Mouse (Mus musculus) hindbrain, embryonic 15.5 days (tissue): ENCODE data around the gene Xylb. TPM values are rescaled to one million over a fixed set of nuclear protein-coding genes. Genes with fewer than 3 reads are reported as not detected.
"Not testable (repeated sequence)": the region's sequence is repeated elsewhere in the genome, so short reads cannot be mapped to it uniquely, and the experiment has no call there.

Source experiments
- ATAC-seq: fragments of 200-750 bp; cut with Nextera tagmentation; 2 replicates; pipeline ENCODE4 v1.8.0; 2017; ENCODE audit warnings: low read depth, moderate number of reproducible peaks, moderate TSS enrichment; ENCODE audit not compliant: low FRiP score
- H3K27ac ChIP-seq: fragments of 300-500 bp; sonication (generic); replicated peaks from 2 replicates; pipeline ENCODE4 v1.5.1; 2015; ENCODE audit warnings: mild to moderate bottlenecking, inconsistent platforms
- H3K27me3 ChIP-seq: fragments of 300-500 bp; sonication (generic); 2 replicates; pipeline ENCODE4 v1.6.1; 2015; ENCODE audit warnings: control low read depth, inconsistent platforms
- H3K36me3 ChIP-seq: fragments of 300-500 bp; sonication (generic); 2 replicates; pipeline ENCODE4 v1.6.1; 2015; ENCODE audit warnings: control low read depth, inconsistent platforms
- H3K4me1 ChIP-seq: fragments of 300-500 bp; sonication (generic); replicated peaks from 2 replicates; pipeline ENCODE4 v1.6.1; 2015; ENCODE audit warnings: control low read depth, inconsistent platforms
- H3K4me2 ChIP-seq: fragments of 300-500 bp; sonication (generic); 2 replicates; pipeline ENCODE4 v1.6.1; 2015; ENCODE audit warnings: moderate library complexity, mild to moderate bottlenecking, inconsistent platforms
- H3K4me3 ChIP-seq: fragments of 300-500 bp; sonication (generic); 2 replicates; pipeline ENCODE4 v1.5.1; 2015; ENCODE audit warnings: mild to moderate bottlenecking, inconsistent platforms
- H3K9ac ChIP-seq: fragments of 300-500 bp; sonication (generic); 2 replicates; pipeline ENCODE4 v1.6.1; 2015; ENCODE audit warnings: inconsistent platforms
- H3K9me3 ChIP-seq: fragments of 300-500 bp; sonication (generic); 2 replicates; pipeline ENCODE4 v1.6.1; 2016; ENCODE audit warnings: control low read depth, inconsistent platforms
- WGBS: fragments of 180-500 bp; shearing (Covaris S2); methylation state at CpG from one replicate; pipeline ENCODE4 v1.1.7; 2015; 5-methylcytosine and 5-hydroxymethylcytosine counted together
- polyA plus RNA-seq: library from polyadenylated mRNA; unstranded; fragments of >200 nt; fragmentation: Nextera tagmentation; extraction: Ambion mirVana; gene quantifications from 2 replicates; pipeline ENCODE4 v1.2.1, GENCODE M21; 2015

Gene Xylb
- polyA plus RNA-seq, 1 experiment from 2014 or later = 3.8 TPM

DNA sequence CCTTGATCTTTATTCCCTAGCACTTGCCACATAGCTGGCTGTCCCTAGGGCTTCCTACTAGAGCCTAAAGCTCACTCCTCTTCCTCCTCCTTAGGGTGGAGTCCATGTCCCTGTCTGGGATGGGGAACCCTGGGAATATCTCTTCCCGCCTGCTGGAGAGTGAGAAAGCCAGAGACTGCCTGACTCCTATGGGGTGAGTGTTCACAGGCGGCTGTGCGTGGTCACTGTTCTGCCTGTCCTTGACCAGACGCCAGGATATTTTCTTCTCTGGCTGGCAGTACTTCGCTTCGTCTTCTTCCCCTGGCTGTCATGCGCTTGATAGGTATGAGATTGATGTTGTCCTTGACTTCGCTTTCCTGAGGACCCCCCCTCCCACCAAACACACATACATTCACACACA lies 10.8 kb upstream of the Xylb start:
- no peak for ATAC-seq
- H3K36me3 ChIP-seq = peaks cover 55% of the 10 kb centered on the region
- no peaks in the 10 kb centered on the region for H3K27me3 ChIP-seq
- 96% methylated on average over 8 of the region's 8 CpGs for WGBS
- no peaks in the 10 kb centered on the region for H3K9me3 ChIP-seq
- H3K4me3 ChIP-seq = no peak overlapping the region
- H3K4me2 ChIP-seq = no peak overlapping the region
- no peak overlapping the region for H3K9ac ChIP-seq
- H3K4me1 ChIP-seq = peaks cover 15% of the 10 kb centered on the region
- H3K27ac ChIP-seq = no peak overlapping the region

DNA sequence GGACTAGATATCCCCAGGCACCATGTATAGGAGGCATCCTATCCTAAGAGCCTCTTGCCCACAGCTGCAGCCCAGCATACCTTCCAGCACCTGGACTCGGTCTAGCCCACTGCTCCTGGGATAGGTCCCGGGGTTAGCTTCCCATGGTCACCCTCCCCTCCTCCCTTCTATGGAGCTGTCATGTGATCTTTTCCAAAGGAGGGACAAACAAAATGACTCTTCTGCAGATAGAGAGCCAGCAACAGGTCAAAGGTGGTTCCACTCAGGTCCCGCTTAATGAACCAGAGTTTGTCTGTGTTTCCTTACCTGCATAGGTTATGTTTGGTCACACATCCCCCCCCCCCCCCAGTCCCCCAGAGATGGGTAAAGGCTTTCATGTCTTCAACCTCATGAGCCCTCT lies 6.7 kb upstream of the Xylb start:
- Histone ChIP-seq H3K4me2 (no peak overlapping the region), H3K9ac (no peak overlapping the region), H3K36me3 (peaks cover 38% of the 10 kb centered on the region), H3K9me3 (no peaks in the 10 kb centered on the region), H3K27ac (no peak overlapping the region), H3K4me1 (no peaks in the 10 kb centered on the region), H3K4me3 (no peak overlapping the region), H3K27me3 (no peaks in the 10 kb centered on the region)
- ATAC-seq = no peak
- WGBS = 91% methylated on average over 3 of the region's 3 CpGs

DNA sequence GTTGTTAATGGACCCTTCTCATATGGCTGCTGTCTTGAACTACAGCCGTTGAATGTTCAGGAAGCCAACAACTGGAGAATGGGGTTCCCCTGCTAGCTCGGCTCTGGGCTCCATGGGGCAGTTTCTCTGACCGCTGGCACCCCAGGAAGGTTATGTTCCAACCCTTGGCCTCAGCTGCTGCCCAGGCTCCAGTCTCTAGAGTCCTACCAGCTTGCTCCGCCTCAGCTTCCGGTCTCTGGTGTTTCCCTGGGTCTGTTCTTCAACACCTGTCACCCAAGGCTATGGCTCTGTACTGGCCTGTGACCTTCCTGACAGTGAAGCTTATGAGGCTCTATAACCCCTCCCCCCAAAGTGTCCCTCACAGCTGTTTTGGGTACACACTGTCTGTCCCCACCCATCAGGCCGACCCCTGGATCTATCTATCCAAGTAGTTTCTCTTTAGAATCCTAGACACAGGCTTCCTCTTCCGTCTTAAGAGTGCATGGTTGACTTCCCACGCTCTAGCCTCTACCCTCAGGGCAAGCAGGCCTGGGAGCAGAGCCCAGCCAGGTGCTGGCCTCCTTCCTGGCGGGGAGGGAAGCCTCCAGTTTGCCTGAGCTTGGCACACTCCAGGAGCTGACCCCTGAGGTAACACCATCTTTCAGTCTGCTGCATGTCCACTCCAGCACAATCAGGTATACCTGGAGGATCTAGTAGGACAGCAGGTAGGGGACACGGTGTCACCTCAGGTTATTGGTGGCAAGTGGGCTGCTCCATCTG lies 6.1 kb upstream of the Xylb start:
- no peak overlapping the region for H3K27ac ChIP-seq
- no peaks in the 10 kb centered on the region for H3K9me3 ChIP-seq
- H3K4me3 ChIP-seq = no peak overlapping the region
- H3K4me1 ChIP-seq = no peaks in the 10 kb centered on the region
- ATAC-seq = no peak
- 92% methylated on average over 10 of the region's 10 CpGs for WGBS
- H3K9ac ChIP-seq = no peak overlapping the region
- H3K4me2 ChIP-seq = no peak overlapping the region
- no peaks in the 10 kb centered on the region for H3K27me3 ChIP-seq
- peaks cover 33% of the 10 kb centered on the region for H3K36me3 ChIP-seq

DNA sequence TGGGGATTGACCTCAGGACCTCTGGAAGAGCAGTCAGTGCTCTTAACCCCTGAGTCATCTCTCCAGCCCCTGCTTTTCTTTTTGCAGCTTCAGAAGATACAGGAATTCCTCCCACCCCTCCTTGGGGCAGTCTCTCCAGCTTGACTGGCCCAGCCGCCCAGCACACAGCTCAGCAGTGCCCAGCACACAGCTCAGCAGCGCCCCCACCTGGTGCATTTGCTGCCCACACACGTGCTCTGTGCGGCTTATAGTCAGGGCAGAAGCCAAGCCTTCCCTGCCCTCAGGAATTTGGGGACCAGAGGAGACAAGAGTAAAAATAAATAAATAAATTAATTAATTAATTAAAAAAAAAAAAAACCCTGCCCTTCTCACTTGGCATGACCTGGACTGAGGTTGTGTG lies 5.1 kb upstream of the Xylb start:
- H3K36me3 ChIP-seq = peaks cover 26% of the 10 kb centered on the region
- ATAC-seq = peak; percentile 64; the same call in 1 of the 2 replicates
- 24% methylated on average over 4 of the region's 4 CpGs for WGBS
- no peak overlapping the region for H3K27ac ChIP-seq
- no peak overlapping the region for H3K9ac ChIP-seq
- no peaks in the 10 kb centered on the region for H3K4me1 ChIP-seq
- H3K27me3 ChIP-seq = no peaks in the 10 kb centered on the region
- no peaks in the 10 kb centered on the region for H3K9me3 ChIP-seq
- H3K4me3 ChIP-seq = no peak overlapping the region
- H3K4me2 ChIP-seq = no peak overlapping the region

DNA sequence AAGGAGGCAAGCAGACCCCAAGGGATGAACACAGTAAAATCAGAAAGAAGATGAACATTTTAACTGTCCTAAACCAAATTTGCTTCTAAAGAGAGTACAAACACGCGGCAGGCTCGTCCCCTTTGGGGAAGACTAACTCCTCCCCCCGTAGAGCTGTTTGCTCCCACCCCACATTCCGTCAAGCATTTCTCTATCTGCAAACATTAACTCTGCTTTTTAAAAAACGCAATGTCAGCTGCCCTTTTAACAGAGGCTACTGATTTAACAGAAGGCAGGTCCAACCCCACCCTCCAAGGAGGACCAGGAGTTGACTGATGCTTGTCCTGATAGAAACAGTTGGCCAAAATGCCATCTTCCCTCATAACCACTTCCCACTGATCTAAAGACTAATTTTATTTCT lies 3.3 kb upstream of the Xylb start:
- H3K27me3 ChIP-seq = no peaks in the 10 kb centered on the region
- WGBS = 75% methylated on average over 6 of the region's 6 CpGs
- no peak overlapping the region for H3K27ac ChIP-seq
- H3K9me3 ChIP-seq = no peaks in the 10 kb centered on the region
- H3K4me1 ChIP-seq = peaks cover 8% of the 10 kb centered on the region
- no peak overlapping the region for H3K9ac ChIP-seq
- no peak overlapping the region for H3K4me2 ChIP-seq
- no peak overlapping the region for H3K4me3 ChIP-seq
- no peak for ATAC-seq
- H3K36me3 ChIP-seq = peaks cover 14% of the 10 kb centered on the region

DNA sequence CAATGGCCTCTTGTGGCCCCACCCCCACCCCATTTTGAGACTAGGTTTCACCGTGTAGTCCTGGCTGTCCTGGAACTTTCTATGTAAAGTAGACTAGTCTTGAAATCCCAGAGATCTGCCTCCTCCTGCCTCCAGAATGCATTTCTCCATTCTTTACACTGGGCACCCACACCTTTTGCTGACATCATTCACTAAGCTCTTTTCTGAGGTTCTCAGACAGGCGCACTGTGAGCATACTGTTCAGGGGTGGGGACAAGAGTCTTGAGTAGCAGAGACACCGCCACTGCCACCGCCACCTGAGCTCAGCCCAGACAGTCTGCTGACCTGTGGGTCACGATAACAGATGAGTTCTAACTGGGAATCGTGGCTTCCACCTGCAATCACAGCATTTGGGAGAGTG lies 1.2 kb upstream of the Xylb start:
- H3K36me3 ChIP-seq = peaks cover 6% of the 10 kb centered on the region
- peaks cover 8% of the 10 kb centered on the region for H3K4me1 ChIP-seq
- no peaks in the 10 kb centered on the region for H3K27me3 ChIP-seq
- no peak overlapping the region for H3K4me2 ChIP-seq
- H3K9ac ChIP-seq = no peak overlapping the region
- ATAC-seq = no peak
- H3K9me3 ChIP-seq = no peaks in the 10 kb centered on the region
- no peak overlapping the region for H3K27ac ChIP-seq
- H3K4me3 ChIP-seq = no peak overlapping the region
- 77% methylated on average over 6 of the region's 6 CpGs for WGBS

DNA sequence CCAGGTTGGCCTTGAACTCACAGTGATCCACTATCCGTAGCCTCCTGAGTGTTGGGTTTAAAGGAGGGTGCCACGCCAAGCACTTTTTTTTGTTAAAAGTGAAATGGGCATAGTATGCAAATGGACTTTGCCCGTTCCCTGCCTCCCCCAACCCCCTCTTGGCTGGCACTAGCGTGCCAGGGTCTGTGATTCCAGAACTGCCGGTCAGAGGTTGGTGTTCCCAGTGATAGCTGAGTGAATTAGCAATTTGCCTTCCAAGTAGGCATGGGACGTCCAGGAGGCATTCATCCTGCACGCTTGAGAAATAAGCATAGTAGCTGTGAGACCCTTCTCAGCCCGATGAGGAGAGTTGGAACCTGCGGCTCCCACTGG lies 863 bp downstream of the Xylb start:
- Histone ChIP-seq H3K9ac (0 out of 2 replicates have a peak overlapping the region, but pooled peaks have one; percentile 62), H3K27me3 (no peaks in the 10 kb centered on the region)
- no peak for ATAC-seq

DNA sequence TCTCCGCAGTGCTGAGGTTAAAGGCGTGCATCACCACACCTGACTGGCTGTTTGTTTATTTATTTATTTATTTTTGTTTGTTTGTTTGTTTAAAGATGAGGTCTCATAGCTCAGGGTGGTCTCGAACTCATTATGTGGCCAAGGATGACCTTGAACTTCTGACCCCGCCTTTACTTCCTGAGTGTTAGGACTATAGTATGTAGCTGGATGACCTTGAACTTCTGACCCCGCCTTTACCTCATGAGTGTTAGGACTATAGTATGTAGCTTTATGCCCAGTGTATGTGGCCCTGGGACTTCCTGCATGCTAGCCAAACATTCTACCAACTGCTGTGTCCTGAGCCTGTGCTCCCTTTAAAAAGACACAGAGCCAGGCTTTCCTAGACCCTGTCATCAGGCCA lies 4.2 kb downstream of the Xylb start:
- no peak for ATAC-seq
- peaks cover 8% of the 10 kb centered on the region for H3K4me1 ChIP-seq
- H3K36me3 ChIP-seq = no peaks in the 10 kb centered on the region
- H3K4me3 ChIP-seq = no peak overlapping the region
- no peak overlapping the region for H3K27ac ChIP-seq
- H3K27me3 ChIP-seq = no peaks in the 10 kb centered on the region
- whole genome bisulfite sequencing = 94% methylated on average over 5 of the region's 5 CpGs
- no peak overlapping the region for H3K4me2 ChIP-seq
- no peaks in the 10 kb centered on the region for H3K9me3 ChIP-seq
- no peak overlapping the region for H3K9ac ChIP-seq

More for the DNA sequence above, 863 bp downstream of the Xylb start:
- H3K27ac ChIP-seq = no peak overlapping the region
- 34% methylated on average over 9 of the region's 9 CpGs for WGBS
- H3K4me2 ChIP-seq = peak overlapping the region; percentile 82
- H3K4me1 ChIP-seq = peaks cover 8% of the 10 kb centered on the region
- no peaks in the 10 kb centered on the region for H3K9me3 ChIP-seq
- peak overlapping the region; percentile 79 for H3K4me3 ChIP-seq
- H3K36me3 ChIP-seq = no peaks in the 10 kb centered on the region; the same call in 1 of the 2 replicates

DNA sequence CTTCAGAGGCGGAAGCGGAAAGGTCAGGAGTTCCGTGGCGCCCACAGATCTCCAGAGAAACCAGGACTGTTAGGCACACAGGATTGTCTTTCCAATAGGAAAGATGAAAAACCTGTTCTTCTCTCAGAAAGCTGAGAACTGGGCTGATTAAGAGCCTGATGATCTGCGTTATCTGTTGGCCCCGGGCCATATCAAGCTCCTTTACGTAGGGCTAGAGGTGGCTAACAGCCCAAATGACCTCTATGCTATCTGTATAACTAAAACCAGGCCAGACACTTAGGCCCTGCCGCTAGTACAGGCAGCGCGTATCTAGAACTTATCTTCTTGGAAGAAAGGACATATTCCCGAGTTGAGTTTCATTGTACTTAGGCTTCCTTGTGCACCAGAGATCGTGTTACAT lies 6.0 kb downstream of the Xylb start:
- H3K27ac ChIP-seq = no peak overlapping the region
- H3K4me1 ChIP-seq = peaks cover 2% of the 10 kb centered on the region; the same call in 1 of the 2 replicates
- WGBS = 94% methylated on average over 12 of the region's 12 CpGs
- no peaks in the 10 kb centered on the region for H3K9me3 ChIP-seq
- H3K9ac ChIP-seq = no peak overlapping the region
- no peak overlapping the region for H3K4me3 ChIP-seq
- H3K36me3 ChIP-seq = no peaks in the 10 kb centered on the region
- H3K4me2 ChIP-seq = no peak overlapping the region
- ATAC-seq = no peak
- no peaks in the 10 kb centered on the region for H3K27me3 ChIP-seq

DNA sequence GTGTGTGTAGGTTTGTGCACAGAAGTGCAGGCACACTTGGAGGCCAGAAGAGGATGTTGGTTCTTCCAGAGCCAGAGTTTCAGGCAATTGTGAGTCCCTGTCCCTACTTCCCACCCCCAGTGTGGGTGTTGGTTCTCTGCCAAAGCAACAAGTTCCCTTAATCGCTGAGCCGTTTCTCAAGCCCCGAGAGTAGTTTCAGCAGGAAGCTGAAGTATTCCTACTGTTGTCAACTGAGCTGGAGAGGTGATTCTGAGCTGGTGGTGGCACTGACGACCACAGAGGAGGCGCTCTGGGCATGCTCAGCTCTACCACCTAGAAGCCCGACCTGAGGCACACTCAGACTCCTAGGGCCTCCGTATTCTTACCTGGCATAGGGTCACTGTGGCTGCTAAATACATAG lies 8.1 kb downstream of the Xylb start, which contains the start of gene Slc22a14:
TSS of gene Slc22a14 (minus strand) at position 270 of the 400 bp plus-strand sequence.
- 72% methylated on average over 7 of the region's 7 CpGs for WGBS
- ATAC-seq = no peak

DNA sequence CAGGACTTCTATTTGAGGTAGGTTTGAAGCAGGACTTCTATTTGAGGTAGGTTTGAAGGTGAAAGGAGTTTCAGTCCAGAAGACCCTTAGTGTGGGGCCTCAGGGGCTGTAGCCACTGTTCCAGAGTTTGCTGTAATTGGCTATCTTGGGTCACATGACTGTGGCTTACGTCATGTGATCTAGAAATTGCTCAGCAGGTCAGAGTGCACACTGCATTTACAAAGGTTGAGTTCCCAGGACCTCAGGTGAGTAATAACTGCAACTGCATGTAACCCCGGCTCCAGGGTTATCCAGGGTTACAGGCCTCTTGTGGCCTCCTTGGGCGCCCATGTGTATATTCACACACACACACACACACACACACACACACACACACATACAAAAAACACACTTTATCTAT lies 11.2 kb downstream of the Xylb start:
- Histone ChIP-seq H3K4me3 (no peak overlapping the region), H3K4me1 (no peaks in the 10 kb centered on the region), H3K9ac (no peak overlapping the region), H3K4me2 (no peak overlapping the region), H3K36me3 (no peaks in the 10 kb centered on the region), H3K27ac (no peak overlapping the region), H3K9me3 (no peaks in the 10 kb centered on the region), H3K27me3 (no peaks in the 10 kb centered on the region)
- 83% methylated on average over 3 of the region's 3 CpGs for WGBS
- no peak for ATAC-seq

More for the DNA sequence above, 8.1 kb downstream of the Xylb start, which contains the start of gene Slc22a14:
- Histone ChIP-seq H3K36me3 (no peaks in the 10 kb centered on the region), H3K9ac (no peak within 1 kb of the TSS), H3K27me3 (no peaks in the 10 kb centered on the region), H3K9me3 (no peaks in the 10 kb centered on the region), H3K4me1 (no peaks in the 10 kb centered on the region), H3K4me2 (no peak within 1 kb of the TSS), H3K4me3 (no peak within 1 kb of the TSS), H3K27ac (no peak within 1 kb of the TSS)

DNA sequence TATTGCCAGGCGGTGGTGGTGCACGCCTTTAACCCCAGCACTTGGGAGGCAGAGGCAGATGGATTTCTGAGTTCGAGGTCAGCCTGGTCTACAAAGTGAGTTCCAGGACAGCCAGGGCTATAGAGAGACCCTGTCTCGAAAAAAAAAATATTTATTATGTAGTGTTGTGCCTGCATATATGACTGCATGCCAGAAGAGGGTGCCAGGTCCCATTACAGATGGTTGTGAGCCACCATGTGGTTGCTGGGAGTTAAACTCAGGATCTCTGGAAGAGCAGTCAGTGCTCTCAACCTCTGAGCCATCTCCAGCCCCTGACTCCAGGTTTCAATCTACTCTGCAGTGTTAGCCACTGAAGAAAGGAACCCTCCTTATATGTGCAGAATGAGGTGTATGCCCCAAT lies 13.6 kb downstream of the Xylb start:
- not testable (repeated sequence) for H3K27me3 ChIP-seq, H3K9ac ChIP-seq, H3K4me1 ChIP-seq, H3K9me3 ChIP-seq, H3K36me3 ChIP-seq, H3K27ac ChIP-seq, H3K4me2 ChIP-seq, H3K4me3 ChIP-seq, ATAC-seq
- WGBS = 93% methylated on average over 4 of the region's 4 CpGs

DNA sequence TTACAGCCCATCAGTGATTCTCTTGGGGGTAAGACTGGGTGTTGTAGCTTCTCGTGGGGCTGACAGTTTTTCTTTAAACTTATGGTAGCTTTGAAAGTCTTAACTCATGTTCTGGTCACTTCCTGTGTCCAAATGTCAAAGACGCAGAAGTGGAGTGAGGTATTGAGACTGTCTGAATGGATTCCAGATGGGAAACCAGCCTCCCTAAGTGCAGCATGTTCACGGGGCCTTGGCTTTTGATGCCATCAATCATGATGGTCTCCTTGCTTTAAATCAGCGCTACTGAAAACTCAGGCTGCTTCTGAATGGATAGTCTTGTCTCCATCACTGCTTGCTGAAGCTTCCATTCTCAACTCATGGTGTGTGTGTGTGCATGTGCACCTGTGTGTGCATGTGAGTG lies 14.1 kb downstream of the Xylb start:
- no peak for ATAC-seq
- no peak overlapping the region for H3K27ac ChIP-seq

More for the DNA sequence above, 14.1 kb downstream of the Xylb start:
- H3K9me3 ChIP-seq = no peaks in the 10 kb centered on the region
- H3K27me3 ChIP-seq = no peaks in the 10 kb centered on the region
- no peak overlapping the region for H3K4me3 ChIP-seq
- no peak overlapping the region for H3K9ac ChIP-seq
- H3K4me1 ChIP-seq = no peaks in the 10 kb centered on the region
- no peaks in the 10 kb centered on the region for H3K36me3 ChIP-seq
- H3K4me2 ChIP-seq = no peak overlapping the region
- 82% methylated on average over 4 of the region's 4 CpGs for WGBS
